Mouse (Mus musculus): ENCODE measurements around the gene D630045J12Rik.

Gene D630045J12Rik

GRCm38 (mm10) chr6:38134806-38135559 is 118.8 kb downstream of the D630045J12Rik start:
- DNase-seq (ENCODE audit: low spot score in 2 of 2), result no peak

- DNase-seq (ENCODE audit: low spot score in 2 of 2), result peak in 1 of 2 experiments; percentile 25
Observed at GRCm38 (mm10) chr6:38131801-38132231, 122.0 kb downstream of the D630045J12Rik start.

- no peak for DNase-seq (ENCODE audit: low spot score in 2 of 2)
Observed at GRCm38 (mm10) chr6:38129883-38130282, 123.9 kb downstream of the D630045J12Rik start.

- no peak for DNase-seq (ENCODE audit: low spot score in 2 of 2)
Observed at GRCm38 (mm10) chr6:38128115-38128514, 125.7 kb downstream of the D630045J12Rik start.

GRCm38 (mm10) chr6:38125462-38125861 is 128.3 kb downstream of the D630045J12Rik start:
- DNase-seq (ENCODE audit: low spot score in 2 of 2), result no peak

GRCm38 (mm10) chr6:38124882-38125281 is 128.9 kb downstream of the D630045J12Rik start:
- DNase-seq (ENCODE audit: low spot score in 2 of 2), result no peak

GRCm38 (mm10) chr6:38124207-38124835 is 129.5 kb downstream of the D630045J12Rik start, which contains the start of gene Atp6v0a4:
Atp6v0a4 (minus strand) TSS chr6:38124586.
- DNase-seq (ENCODE audit: low spot score in 2 of 2), result no peak

- no peak for DNase-seq (ENCODE audit: low spot score in 2 of 2)
Observed at GRCm38 (mm10) chr6:38123471-38124206, 130.2 kb downstream of the D630045J12Rik start.

GRCm38 (mm10) chr6:38122791-38123190 is 131.0 kb downstream of the D630045J12Rik start:
- no peak for DNase-seq (ENCODE audit: low spot score in 2 of 2)

- no peak for DNase-seq (ENCODE audit: low spot score in 2 of 2)
Observed at GRCm38 (mm10) chr6:38121843-38122242, 132.0 kb downstream of the D630045J12Rik start.

GRCm38 (mm10) chr6:38120681-38121371 is 133.0 kb downstream of the D630045J12Rik start:
- DNase-seq (ENCODE audit: low spot score in 2 of 2), result no peak

GRCm38 (mm10) chr6:38118341-38118740 is 135.5 kb downstream of the D630045J12Rik start:
- DNase-seq (ENCODE audit: low spot score in 2 of 2), result no peak

GRCm38 (mm10) chr6:38116107-38116770 is 137.6 kb downstream of the D630045J12Rik start:
- no peak for DNase-seq (ENCODE audit: low spot score in 2 of 2)

GRCm38 (mm10) chr6:38110859-38111258 is 142.9 kb downstream of the D630045J12Rik start:
- no peak for DNase-seq (ENCODE audit: low spot score in 2 of 2)

GRCm38 (mm10) chr6:38109871-38110270 is 143.9 kb downstream of the D630045J12Rik start:
- no peak for DNase-seq (ENCODE audit: low spot score in 2 of 2)

GRCm38 (mm10) chr6:38109160-38109795 is 144.5 kb downstream of the D630045J12Rik start, which contains the start of gene Tmem213:
Tmem213 (plus strand) TSS chr6:38109255.
- no peak for DNase-seq (ENCODE audit: low spot score in 2 of 2)

GRCm38 (mm10) chr6:38108449-38108848 is 145.4 kb downstream of the D630045J12Rik start:
- DNase-seq (ENCODE audit: low spot score in 2 of 2), result no peak

- DNase-seq (ENCODE audit: low spot score in 2 of 2), result no peak
Observed at GRCm38 (mm10) chr6:38105924-38106323, 147.9 kb downstream of the D630045J12Rik start.

GRCm38 (mm10) chr6:38103775-38104174 is 150.0 kb downstream of the D630045J12Rik start:
- DNase-seq (ENCODE audit: low spot score in 2 of 2), result no peak

- DNase-seq (ENCODE audit: low spot score in 2 of 2), result no peak
Observed at GRCm38 (mm10) chr6:38102216-38102795, 151.5 kb downstream of the D630045J12Rik start.
